Mouse (Mus musculus): Measurements from ENCODE around the gene Tubgcp2. TPM values are rescaled to one million over a fixed set of nuclear protein-coding genes. Genes with fewer than 3 reads are reported as not detected.
A peak's percentile ranks its signal among the peaks of the same experiment; 100 is the strongest.

The Tubgcp2 gene
- polyA plus RNA-seq, 1 experiment from 2014 or later: 43.8 TPM

- ATAC-seq (ENCODE audit: insufficient read depth, low FRiP score, low read depth): no peak
- Histone ChIP-seq H3K9ac (no peak overlapping the region), H3K4me2 (no peak overlapping the region), H3K27me3 (replicated peaks) (no peaks in the 10 kb centered on the region), H3K36me3 (no peaks in the 10 kb centered on the region), H3K4me3 (replicated peaks) (no peak overlapping the region), H3K4me1 (no peaks in the 10 kb centered on the region), H3K27ac (no peak overlapping the region), H3K9me3 (no peaks in the 10 kb centered on the region)
Measured at GRCm38 (mm10) chr7:139972923-139973331, 63.5 kb downstream of the Tubgcp2 start.

GRCm38 (mm10) chr7:139971436-139971835, 65.0 kb downstream of the Tubgcp2 start:
- WGBS: 50% methylated on average over 6 of the region's 6 CpGs
- H3K9ac ChIP-seq: no peak overlapping the region
- no peaks in the 10 kb centered on the region for H3K36me3 ChIP-seq
- H3K9me3 ChIP-seq: no peaks in the 10 kb centered on the region
- H3K4me1 ChIP-seq: no peaks in the 10 kb centered on the region
- peak overlapping the region; percentile 59 for H3K27ac ChIP-seq
- H3K27me3 ChIP-seq (replicated peaks): no peaks in the 10 kb centered on the region
- no peak overlapping the region for H3K4me3 ChIP-seq (replicated peaks)
- no peak for ATAC-seq (ENCODE audit: insufficient read depth, low FRiP score, low read depth)
- H3K4me2 ChIP-seq: no peak overlapping the region

- peak overlapping the region; percentile 49; the same call in 1 of the 2 replicates for H3K27ac ChIP-seq
- no peak for ATAC-seq (ENCODE audit: insufficient read depth, low FRiP score, low read depth)
- H3K27me3 ChIP-seq (replicated peaks): no peaks in the 10 kb centered on the region
- no peaks in the 10 kb centered on the region for H3K9me3 ChIP-seq
- no peak overlapping the region for H3K9ac ChIP-seq
- no peaks in the 10 kb centered on the region for H3K4me1 ChIP-seq
- H3K4me3 ChIP-seq (replicated peaks): no peak overlapping the region
- H3K4me2 ChIP-seq: no peak overlapping the region
- 71% methylated on average over 5 of the region's 5 CpGs for WGBS
- H3K36me3 ChIP-seq: no peaks in the 10 kb centered on the region
Measured at GRCm38 (mm10) chr7:139970979-139971378, 65.5 kb downstream of the Tubgcp2 start.

- Histone ChIP-seq H3K27me3 (replicated peaks) (no peaks in the 10 kb centered on the region), H3K4me1 (no peaks in the 10 kb centered on the region), H3K36me3 (no peaks in the 10 kb centered on the region), H3K4me3 (replicated peaks) (no peak overlapping the region), H3K4me2 (no peak overlapping the region), H3K27ac (peak overlapping the region; percentile 49; the same call in 1 of the 2 replicates), H3K9ac (no peak overlapping the region), H3K9me3 (no peaks in the 10 kb centered on the region)
- WGBS: 78% methylated on average over 10 of the region's 10 CpGs
- no peak for ATAC-seq (ENCODE audit: insufficient read depth, low FRiP score, low read depth)
Measured at GRCm38 (mm10) chr7:139970216-139970919, 66.1 kb downstream of the Tubgcp2 start.

- no peak for ATAC-seq (ENCODE audit: insufficient read depth, low FRiP score, low read depth)
- 40% methylated on average over 10 of the region's 10 CpGs for WGBS
- Histone ChIP-seq H3K4me1 (no peaks in the 10 kb centered on the region), H3K9ac (no peak overlapping the region), H3K9me3 (no peaks in the 10 kb centered on the region), H3K27ac (0 out of 2 replicates have a peak overlapping the region, but pooled peaks have one; percentile 44), H3K4me2 (no peak overlapping the region), H3K4me3 (replicated peaks) (no peak overlapping the region), H3K27me3 (replicated peaks) (no peaks in the 10 kb centered on the region), H3K36me3 (no peaks in the 10 kb centered on the region)
Measured at GRCm38 (mm10) chr7:139969348-139970130, 66.9 kb downstream of the Tubgcp2 start.

GRCm38 (mm10) chr7:139968428-139968827, 68.0 kb downstream of the Tubgcp2 start:
- no peak for ATAC-seq (ENCODE audit: insufficient read depth, low FRiP score, low read depth)
- Histone ChIP-seq H3K9ac (no peak overlapping the region), H3K27me3 (replicated peaks) (no peaks in the 10 kb centered on the region), H3K27ac (no peak overlapping the region), H3K4me3 (replicated peaks) (no peak overlapping the region), H3K4me1 (no peaks in the 10 kb centered on the region), H3K4me2 (no peak overlapping the region), H3K9me3 (no peaks in the 10 kb centered on the region), H3K36me3 (no peaks in the 10 kb centered on the region)
- 49% methylated on average over 5 of the region's 5 CpGs for WGBS

GRCm38 (mm10) chr7:139967175-139967574, 69.3 kb downstream of the Tubgcp2 start:
- Histone ChIP-seq H3K4me1 (no peaks in the 10 kb centered on the region), H3K36me3 (no peaks in the 10 kb centered on the region), H3K9me3 (no peaks in the 10 kb centered on the region), H3K4me3 (replicated peaks) (no peak overlapping the region), H3K27me3 (replicated peaks) (no peaks in the 10 kb centered on the region), H3K4me2 (no peak overlapping the region), H3K27ac (no peak overlapping the region), H3K9ac (no peak overlapping the region)
- no peak for ATAC-seq (ENCODE audit: insufficient read depth, low FRiP score, low read depth)
- 26% methylated on average over 4 of the region's 4 CpGs for WGBS

GRCm38 (mm10) chr7:139963814-139964213, 72.7 kb downstream of the Tubgcp2 start:
- Histone ChIP-seq H3K4me2 (no peak overlapping the region), H3K4me3 (replicated peaks) (no peak overlapping the region), H3K4me1 (no peaks in the 10 kb centered on the region), H3K27ac (no peak overlapping the region), H3K36me3 (no peaks in the 10 kb centered on the region), H3K9me3 (no peaks in the 10 kb centered on the region), H3K9ac (no peak overlapping the region), H3K27me3 (replicated peaks) (no peaks in the 10 kb centered on the region)
- ATAC-seq (ENCODE audit: insufficient read depth, low FRiP score, low read depth): no peak
- 50% methylated on average over 4 of the region's 4 CpGs for WGBS

- Histone ChIP-seq H3K27ac (no peak overlapping the region), H3K4me3 (replicated peaks) (no peak overlapping the region), H3K9ac (no peak overlapping the region), H3K27me3 (replicated peaks) (no peaks in the 10 kb centered on the region), H3K9me3 (no peaks in the 10 kb centered on the region), H3K36me3 (no peaks in the 10 kb centered on the region), H3K4me1 (0 out of 2 replicates have a peak, but pooled peaks cover 4% of the 10 kb centered on the region), H3K4me2 (no peak overlapping the region)
- 85% methylated on average over 10 of the region's 10 CpGs for WGBS
- no peak for ATAC-seq (ENCODE audit: insufficient read depth, low FRiP score, low read depth)
Measured at GRCm38 (mm10) chr7:139961141-139961540, 75.3 kb downstream of the Tubgcp2 start.

GRCm38 (mm10) chr7:139957958-139958357, 78.5 kb downstream of the Tubgcp2 start:
- no peak overlapping the region for H3K27ac ChIP-seq
- H3K4me2 ChIP-seq: no peak overlapping the region
- WGBS: 24% methylated on average over 11 of the region's 11 CpGs
- H3K9me3 ChIP-seq: no peaks in the 10 kb centered on the region
- no peak overlapping the region for H3K9ac ChIP-seq
- ATAC-seq (ENCODE audit: insufficient read depth, low FRiP score, low read depth): no peak
- H3K4me3 ChIP-seq (replicated peaks): no peak overlapping the region
- 0 out of 2 replicates have a peak, but pooled peaks cover 4% of the 10 kb centered on the region for H3K4me1 ChIP-seq
- no peaks in the 10 kb centered on the region for H3K36me3 ChIP-seq
- no peaks in the 10 kb centered on the region for H3K27me3 ChIP-seq (replicated peaks)

- Histone ChIP-seq H3K27me3 (replicated peaks) (no peaks in the 10 kb centered on the region), H3K9me3 (no peaks in the 10 kb centered on the region), H3K27ac (no peak overlapping the region), H3K4me1 (0 out of 2 replicates have a peak, but pooled peaks cover 4% of the 10 kb centered on the region), H3K4me2 (no peak overlapping the region), H3K36me3 (no peaks in the 10 kb centered on the region), H3K4me3 (replicated peaks) (no peak overlapping the region), H3K9ac (no peak overlapping the region)
- ATAC-seq (ENCODE audit: insufficient read depth, low FRiP score, low read depth): no peak
- 49% methylated on average over 11 of the region's 11 CpGs for WGBS
Measured at GRCm38 (mm10) chr7:139957437-139957836, 79.0 kb downstream of the Tubgcp2 start.

- H3K27ac ChIP-seq: no peak overlapping the region
- H3K9me3 ChIP-seq: no peaks in the 10 kb centered on the region
- 66% methylated on average over 3 of the region's 3 CpGs for WGBS
- H3K4me2 ChIP-seq: no peak overlapping the region
- H3K36me3 ChIP-seq: no peaks in the 10 kb centered on the region
- no peaks in the 10 kb centered on the region for H3K27me3 ChIP-seq (replicated peaks)
- H3K4me1 ChIP-seq: 0 out of 2 replicates have a peak, but pooled peaks cover 4% of the 10 kb centered on the region
- no peak overlapping the region for H3K4me3 ChIP-seq (replicated peaks)
- ATAC-seq (ENCODE audit: insufficient read depth, low FRiP score, low read depth): no peak
- H3K9ac ChIP-seq: no peak overlapping the region
Measured at GRCm38 (mm10) chr7:139956658-139957057, 79.8 kb downstream of the Tubgcp2 start.
